Mouse (Mus musculus): ENCODE data around the gene Cdh20.

DNA sequence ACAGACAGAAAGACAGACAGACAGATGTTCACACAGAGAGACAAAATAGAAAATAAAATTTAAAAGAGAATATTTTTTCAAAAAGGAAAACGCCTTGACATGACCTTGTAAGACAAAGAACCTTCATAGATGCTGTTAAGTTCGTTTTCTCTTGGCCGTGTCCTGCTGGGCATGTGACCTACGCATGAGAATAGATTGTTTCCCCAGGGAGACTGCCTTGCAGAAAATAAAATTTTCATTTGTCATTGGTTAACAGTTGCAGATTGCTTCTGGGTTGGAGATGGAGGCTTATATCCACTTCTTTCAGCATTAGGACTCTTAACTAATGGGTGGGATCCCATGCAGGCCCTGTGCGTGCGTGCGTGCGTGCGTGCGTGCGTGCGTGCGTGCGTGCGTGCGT, 219.2 kb downstream of the Cdh20 start:
- TF ChIP-seq CTCF (IDR thresholded peaks at IDR 0.05; ENCODE audit: low read depth, low read length) (no peak), GATA1 (IDR thresholded peaks at IDR 0.05; ENCODE audit: borderline replicate concordance, low read length) (no peak)
